Mouse (Mus musculus): ENCODE data around the gene Pwwp2a. TPM values are rescaled to one million over a fixed set of nuclear protein-coding genes. Genes with fewer than 3 reads are reported as not detected.

Gene Pwwp2a
- total and polyA plus RNA-seq, 3 experiments = 13.0 to 31.0 (median 15.2) TPM

DNA sequence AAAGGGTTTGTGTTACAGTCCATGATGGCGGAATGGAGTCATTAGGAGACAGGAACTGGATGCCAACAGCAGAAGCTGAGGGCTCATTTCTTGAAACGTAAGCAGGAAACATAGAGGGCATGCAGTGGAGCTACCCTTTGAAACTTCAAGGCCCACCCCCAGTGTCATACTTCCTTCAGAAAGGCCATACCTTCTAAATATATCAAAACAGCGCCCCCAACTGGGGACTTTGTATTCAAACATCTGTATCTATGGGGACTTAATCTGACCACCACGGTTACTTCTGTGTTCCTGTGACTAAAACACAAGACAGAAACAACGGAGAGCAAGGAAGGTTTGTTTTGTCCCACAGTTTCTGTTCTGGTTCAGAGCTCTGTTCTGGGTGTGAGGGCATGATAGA is 73.6 kb downstream of the Pwwp2a start:
- H3K27me3 ChIP-seq (replicated peaks) = peaks cover 33% of the 10 kb centered on the region
- DNase-seq (ENCODE audit: extremely low read depth) = peak; percentile 49

DNA sequence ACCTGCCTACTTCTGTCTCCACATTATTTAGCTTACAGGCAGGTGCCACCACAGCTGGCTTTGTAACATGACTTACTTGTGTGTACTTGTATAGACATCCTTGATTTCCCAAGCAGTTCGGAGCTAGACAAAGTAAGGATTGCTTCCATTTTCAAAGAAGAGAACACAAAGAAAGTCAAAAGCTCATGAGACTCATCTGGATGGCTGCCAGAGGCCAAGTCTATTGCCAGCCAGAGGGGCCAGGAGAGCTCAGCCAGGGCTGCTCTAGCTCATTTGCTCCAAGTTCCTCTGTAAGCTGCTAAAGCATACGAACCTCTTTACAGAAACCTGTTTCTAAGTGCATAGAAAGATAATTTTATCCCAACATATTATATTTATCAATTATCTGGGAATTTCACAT is 76.6 kb downstream of the Pwwp2a start:
- dilution Hi-C loops (cut with MboI; ENCODE audit: extremely low pct_ligation_motif_present, extremely low pct_unique_long_range_greater_than_20kb, low sequenced_read_pairs) = no loop called here

More for the DNA sequence above, 73.6 kb downstream of the Pwwp2a start:
- TF ChIP-seq CTCF (conservative IDR thresholded peaks at IDR 0.05 in 1 of 2, IDR thresholded peaks at IDR 0.05 in 1 of 2; ENCODE audit: low read depth in 2 of 2, low read length in 2 of 2) (peak in 1 of 2 experiments; percentile 47; a peak in 3 of 4 replicates), MAX (IDR thresholded peaks at IDR 0.05; ENCODE audit: low read length) (no peak)
- H3K9me3 ChIP-seq (replicated peaks; ENCODE audit: low read length) = no peaks in the 10 kb centered on the region
- no peaks in the 10 kb centered on the region for H3K36me3 ChIP-seq (replicated peaks in 1 of 2; ENCODE audit: control insufficient read depth in 1 of 2, insufficient read depth in 1 of 2, low read length in 1 of 2)
- H3K4me1 ChIP-seq (ENCODE audit: control insufficient read depth in 1 of 2, insufficient read depth in 2 of 2) = no peaks in the 10 kb centered on the region; a peak in 1 of 4 replicates
- in situ Hi-C loops (cut with MboI; ENCODE audit: low pct_ligation_motif_present, low pct_unique_long_range_greater_than_20kb, low sequenced_read_pairs) = loop anchor here (25.0 kb wide), 1 partner anchor 807 kb away; no protein-coding TSS in a partner anchor
- dilution Hi-C loops (cut with MboI; ENCODE audit: extremely low pct_ligation_motif_present, extremely low pct_unique_long_range_greater_than_20kb, low sequenced_read_pairs) = no loop called here
- H3K9ac ChIP-seq (ENCODE audit: insufficient read depth, low read depth) = no peak overlapping the region
- no peak overlapping the region for H3K4me3 ChIP-seq (replicated peaks in 1 of 3; ENCODE audit: low read depth in 2 of 3, low read length in 2 of 3, poor library complexity in 1 of 3)
- no peak overlapping the region for H3K4me2 ChIP-seq (ENCODE audit: insufficient read depth, low read depth, poor library complexity, severe bottlenecking)
- H3K27ac ChIP-seq (ENCODE audit: insufficient read depth, low read depth) = no peak overlapping the region
- H3K79me2 ChIP-seq (replicated peaks; ENCODE audit: control insufficient read depth, extremely low read depth, insufficient read depth, poor library complexity, severe bottlenecking) = no peaks in the 10 kb centered on the region

GRCm38 (mm10) chr11:43766922-43767648 is 85.3 kb downstream of the Pwwp2a start:
- peak overlapping the region; percentile 91 for H3K4me2 ChIP-seq (ENCODE audit: insufficient read depth, low read depth, poor library complexity, severe bottlenecking)
- dilution Hi-C loops (cut with MboI; ENCODE audit: extremely low pct_ligation_motif_present, extremely low pct_unique_long_range_greater_than_20kb, low sequenced_read_pairs) (no loop called here), in situ Hi-C loops (cut with MboI; ENCODE audit: low pct_ligation_motif_present, low pct_unique_long_range_greater_than_20kb, low sequenced_read_pairs) (loop anchor here (25.0 kb wide), 1 partner anchor 795 kb away; no protein-coding TSS in a partner anchor)
- peak; percentile 90 for DNase-seq (ENCODE audit: extremely low read depth)
- no peaks in the 10 kb centered on the region for H3K9me3 ChIP-seq (replicated peaks; ENCODE audit: low read length)
- no peak overlapping the region for H3K27ac ChIP-seq (ENCODE audit: insufficient read depth, low read depth)
- H3K4me3 ChIP-seq (replicated peaks in 1 of 3; ENCODE audit: low read depth in 2 of 3, low read length in 2 of 3, poor library complexity in 1 of 3) = peak overlapping the region; percentile 8 to 50 (median 32)
- no peaks in the 10 kb centered on the region for H3K36me3 ChIP-seq (replicated peaks in 1 of 2; ENCODE audit: control insufficient read depth in 1 of 2, insufficient read depth in 1 of 2, low read length in 1 of 2)
- H3K9ac ChIP-seq (ENCODE audit: insufficient read depth, low read depth) = no peak overlapping the region
- peaks cover 0 to 13% of the 10 kb centered on the region in 2 experiments; a peak in 2 of 4 replicates for H3K4me1 ChIP-seq (ENCODE audit: control insufficient read depth in 1 of 2, insufficient read depth in 2 of 2)
- H3K79me2 ChIP-seq (replicated peaks; ENCODE audit: control insufficient read depth, extremely low read depth, insufficient read depth, poor library complexity, severe bottlenecking) = no peaks in the 10 kb centered on the region
- peaks cover 32% of the 10 kb centered on the region for H3K27me3 ChIP-seq (replicated peaks)
- TF ChIP-seq MAFK (IDR thresholded peaks at IDR 0.05; ENCODE audit: insufficient replicate concordance, low read length) (0 out of 2 replicates have a peak, but pooled peaks have one; percentile 23), NELFE (IDR thresholded peaks at IDR 0.05; ENCODE audit: low read depth, low read length) (no peak), ZNF384 (IDR thresholded peaks at IDR 0.05; ENCODE audit: low read depth, low read length) (peak; percentile 63), TCF12 (IDR thresholded peaks at IDR 0.05; ENCODE audit: low read depth, low read length) (no peak; the same call in 1 of the 2 replicates), E2F4 (IDR thresholded peaks at IDR 0.05; ENCODE audit: insufficient replicate concordance, low read depth, low read length) (no peak), UBTF (IDR thresholded peaks at IDR 0.05; ENCODE audit: low read depth, low read length) (no peak), RAD21 (IDR thresholded peaks at IDR 0.05; ENCODE audit: low read depth, low read length) (peak; percentile 82), KAT2A (IDR thresholded peaks at IDR 0.05; ENCODE audit: insufficient replicate concordance, low read length) (no peak), ZKSCAN1 (IDR thresholded peaks at IDR 0.05; ENCODE audit: borderline replicate concordance, low read depth, low read length) (no peak), CHD2 (IDR thresholded peaks at IDR 0.05; ENCODE audit: low read length) (no peak), ELF1 (IDR thresholded peaks at IDR 0.05; ENCODE audit: low read depth, low read length) (no peak), NRF1 (IDR thresholded peaks at IDR 0.05; ENCODE audit: low read depth, low read length) (0 out of 2 replicates have a peak, but pooled peaks have one; percentile 29), ZC3H11A (IDR thresholded peaks at IDR 0.05; ENCODE audit: low read depth, low read length) (peak; percentile 18; the same call in 1 of the 2 replicates), SMC3 (IDR thresholded peaks at IDR 0.05; ENCODE audit: low read depth, low read length) (peak; percentile 83), PAX5 (IDR thresholded peaks at IDR 0.05; ENCODE audit: low read length) (no peak), POLR2AphosphoS2 (IDR thresholded peaks at IDR 0.05; ENCODE audit: low read depth, low read length) (no peak), MEF2A (IDR thresholded peaks at IDR 0.05; ENCODE audit: borderline replicate concordance, low read depth, low read length) (peak; percentile 30; the same call in 1 of the 2 replicates), ZMIZ1 (IDR thresholded peaks at IDR 0.05; ENCODE audit: low read depth, low read length) (no peak), MAX (IDR thresholded peaks at IDR 0.05; ENCODE audit: low read length) (peak; percentile 23; the same call in 1 of the 2 replicates)

More for the DNA sequence above, 76.6 kb downstream of the Pwwp2a start:
- in situ Hi-C loops (cut with MboI; ENCODE audit: low pct_ligation_motif_present, low pct_unique_long_range_greater_than_20kb, low sequenced_read_pairs) = loop anchor here (25.0 kb wide), 1 partner anchor 804 kb away; no protein-coding TSS in a partner anchor
- DNase-seq (ENCODE audit: extremely low read depth) = no peak
- Histone ChIP-seq H3K79me2 (replicated peaks; ENCODE audit: control insufficient read depth, extremely low read depth, insufficient read depth, poor library complexity, severe bottlenecking) (no peaks in the 10 kb centered on the region), H3K9ac (ENCODE audit: insufficient read depth, low read depth) (no peak overlapping the region), H3K27me3 (replicated peaks) (peaks cover 31% of the 10 kb centered on the region), H3K4me1 (ENCODE audit: control insufficient read depth in 1 of 2, insufficient read depth in 2 of 2) (peaks cover 0 to 5% of the 10 kb centered on the region in 2 experiments; a peak in 1 of 4 replicates), H3K27ac (ENCODE audit: insufficient read depth, low read depth) (no peak overlapping the region), H3K36me3 (replicated peaks in 1 of 2; ENCODE audit: control insufficient read depth in 1 of 2, insufficient read depth in 1 of 2, low read length in 1 of 2) (no peaks in the 10 kb centered on the region), H3K4me2 (ENCODE audit: insufficient read depth, low read depth, poor library complexity, severe bottlenecking) (no peak overlapping the region), H3K4me3 (replicated peaks in 1 of 3; ENCODE audit: low read depth in 2 of 3, low read length in 2 of 3, poor library complexity in 1 of 3) (no peak overlapping the region), H3K9me3 (replicated peaks; ENCODE audit: low read length) (no peaks in the 10 kb centered on the region)
- TF ChIP-seq SMC3 (IDR thresholded peaks at IDR 0.05; ENCODE audit: low read depth, low read length) (no peak), NRF1 (IDR thresholded peaks at IDR 0.05; ENCODE audit: low read depth, low read length) (no peak), ZC3H11A (IDR thresholded peaks at IDR 0.05; ENCODE audit: low read depth, low read length) (no peak), TBP (conservative IDR thresholded peaks at IDR 0.05; ENCODE audit: low read depth, low read length) (no peak), BHLHE40 (IDR thresholded peaks at IDR 0.05; ENCODE audit: low read depth, low read length) (no peak), ZNF384 (IDR thresholded peaks at IDR 0.05; ENCODE audit: low read depth, low read length) (no peak), MAZ (IDR thresholded peaks at IDR 0.05; ENCODE audit: low read depth, low read length) (no peak), E2F4 (IDR thresholded peaks at IDR 0.05; ENCODE audit: insufficient replicate concordance, low read depth, low read length) (no peak), JUND (conservative IDR thresholded peaks at IDR 0.05; ENCODE audit: low read depth, low read length) (no peak), ZKSCAN1 (IDR thresholded peaks at IDR 0.05; ENCODE audit: borderline replicate concordance, low read depth, low read length) (no peak)
